Mouse (Mus musculus) heart, embryonic 11.5 days (tissue): ENCODE measurements at regions not wholly inside any gene's neighbourhood (a gene's known extent, or its start where the extent isn't known, plus 50 kb on each side); places are given as distances from the start of the nearest gene placed in this dataset.

ENCODE experiments used
- ATAC-seq: fragments of 200-750 bp; cut with Nextera tagmentation; replicated peaks from 2 replicates; pipeline ENCODE4 v1.8.0; 2017; ENCODE audit warnings: moderate library complexity; ENCODE audit not compliant: insufficient number of reproducible peaks, low FRiP score, low TSS enrichment
- H3K27ac ChIP-seq: fragments of 300-500 bp; sonication (generic); 2 replicates; pipeline ENCODE4 v1.5.1; 2014; ENCODE audit warnings: mild to moderate bottlenecking, low read depth, low read length
- H3K27me3 ChIP-seq: fragments of 300-500 bp; sonication (generic); 2 replicates; pipeline ENCODE4 v1.6.1; 2014; ENCODE audit warnings: mild to moderate bottlenecking, low read length, mixed read lengths; ENCODE audit not compliant: control insufficient read depth, insufficient read depth
- H3K36me3 ChIP-seq: fragments of 300-500 bp; sonication (generic); 2 replicates; pipeline ENCODE4 v1.6.1; 2014; ENCODE audit warnings: mild to moderate bottlenecking, low read length, moderate library complexity, mixed read lengths; ENCODE audit not compliant: control insufficient read depth, insufficient read depth
- H3K4me1 ChIP-seq: fragments of 300-500 bp; sonication (generic); 2 replicates; pipeline ENCODE4 v1.6.1; 2014; ENCODE audit warnings: low read length; ENCODE audit not compliant: control insufficient read depth, insufficient read depth
- H3K4me2 ChIP-seq: fragments of 300-500 bp; sonication (generic); 2 replicates; pipeline ENCODE4 v1.6.1; 2014; ENCODE audit warnings: mild to moderate bottlenecking, moderate library complexity
- H3K4me3 ChIP-seq: fragments of 300-500 bp; sonication (generic); 2 replicates; pipeline ENCODE4 v1.5.1; 2014; ENCODE audit warnings: low read depth, low read length
- H3K9ac ChIP-seq: fragments of 300-500 bp; sonication (generic); 2 replicates; pipeline ENCODE4 v1.6.1; 2014; ENCODE audit warnings: mild to moderate bottlenecking, low read depth, low read length, moderate library complexity
- H3K9me3 ChIP-seq: fragments of 300-500 bp; sonication (generic); replicated peaks from 2 replicates; pipeline ENCODE4 v1.6.1; 2016; ENCODE audit warnings: low read length; ENCODE audit not compliant: control insufficient read depth
- WGBS: fragments of 180-500 bp; shearing (Covaris S2); extraction: QIAGEN DNeasy Blood & Tissue Kit; methylation state at CpG from one replicate; pipeline ENCODE4 v1.1.7; 2014; ENCODE audit not compliant: insufficient replicate concordance; 5-methylcytosine and 5-hydroxymethylcytosine counted together

- Histone ChIP-seq H3K9ac (no peak overlapping the region), H3K4me1 (peaks cover 3% of the 10 kb centered on the region; the same call in 1 of the 2 replicates), H3K36me3 (no peaks in the 10 kb centered on the region), H3K4me2 (no peak overlapping the region), H3K27ac (no peak overlapping the region), H3K4me3 (no peak overlapping the region), H3K9me3 (no peaks in the 10 kb centered on the region), H3K27me3 (no peaks in the 10 kb centered on the region)
- 82% methylated on average over 9 of the region's 9 CpGs for WGBS
- ATAC-seq = no peak
These were observed 162.2 kb downstream of the Tmx1 start for GRCm38 (mm10) chr12:70615123-70615522.

GRCm38 (mm10) chr12:70616049-70616448 lies 163.2 kb downstream of the Tmx1 start:
- WGBS = 50% methylated on average over 4 of the region's 4 CpGs
- H3K36me3 ChIP-seq = no peaks in the 10 kb centered on the region
- peaks cover 3% of the 10 kb centered on the region; the same call in 1 of the 2 replicates for H3K4me1 ChIP-seq
- no peak for ATAC-seq
- no peak overlapping the region for H3K4me2 ChIP-seq
- no peaks in the 10 kb centered on the region for H3K9me3 ChIP-seq
- H3K27me3 ChIP-seq = no peaks in the 10 kb centered on the region
- no peak overlapping the region for H3K27ac ChIP-seq
- H3K4me3 ChIP-seq = no peak overlapping the region
- H3K9ac ChIP-seq = no peak overlapping the region

GRCm38 (mm10) chr12:70616487-70616886 lies 163.6 kb downstream of the Tmx1 start:
- WGBS = 60% methylated on average over 4 of the region's 4 CpGs
- Histone ChIP-seq H3K4me3 (no peak overlapping the region), H3K4me2 (no peak overlapping the region), H3K27ac (no peak overlapping the region), H3K9ac (no peak overlapping the region), H3K27me3 (no peaks in the 10 kb centered on the region), H3K36me3 (no peaks in the 10 kb centered on the region), H3K4me1 (peaks cover 3% of the 10 kb centered on the region; the same call in 1 of the 2 replicates), H3K9me3 (no peaks in the 10 kb centered on the region)
- no peak for ATAC-seq

- Histone ChIP-seq H3K4me1 (peaks cover 5% of the 10 kb centered on the region), H3K9ac (no peak overlapping the region), H3K4me2 (no peak overlapping the region), H3K9me3 (no peaks in the 10 kb centered on the region), H3K4me3 (no peak overlapping the region), H3K27me3 (no peaks in the 10 kb centered on the region), H3K27ac (no peak overlapping the region), H3K36me3 (no peaks in the 10 kb centered on the region)
- no peak for ATAC-seq
- WGBS = 68% methylated on average over 1 of the region's 1 CpGs
These were observed 164.1 kb downstream of the Tmx1 start for GRCm38 (mm10) chr12:70617024-70617423.

GRCm38 (mm10) chr12:70617979-70618378 lies 165.1 kb downstream of the Tmx1 start:
- WGBS = 80% methylated on average over 3 of the region's 3 CpGs
- Histone ChIP-seq H3K36me3 (no peaks in the 10 kb centered on the region), H3K4me1 (peaks cover 6% of the 10 kb centered on the region), H3K9me3 (no peaks in the 10 kb centered on the region), H3K27me3 (no peaks in the 10 kb centered on the region), H3K9ac (no peak overlapping the region), H3K4me3 (no peak overlapping the region), H3K27ac (no peak overlapping the region), H3K4me2 (no peak overlapping the region)
- no peak for ATAC-seq

- Histone ChIP-seq H3K27me3 (no peaks in the 10 kb centered on the region), H3K4me1 (peaks cover 6% of the 10 kb centered on the region), H3K4me3 (no peak overlapping the region), H3K27ac (no peak overlapping the region), H3K9ac (no peak overlapping the region), H3K36me3 (no peaks in the 10 kb centered on the region), H3K9me3 (no peaks in the 10 kb centered on the region), H3K4me2 (no peak overlapping the region)
- no peak for ATAC-seq
- 84% methylated on average over 2 of the region's 2 CpGs for WGBS
These were observed 166.5 kb downstream of the Tmx1 start for GRCm38 (mm10) chr12:70619436-70619835.

- no peak overlapping the region for H3K27ac ChIP-seq
- ATAC-seq = no peak
- no peaks in the 10 kb centered on the region for H3K9me3 ChIP-seq
- no peak overlapping the region for H3K4me2 ChIP-seq
- H3K4me3 ChIP-seq = no peak overlapping the region
- H3K27me3 ChIP-seq = no peaks in the 10 kb centered on the region
- WGBS = 54% methylated on average over 4 of the region's 4 CpGs
- H3K4me1 ChIP-seq = peaks cover 3% of the 10 kb centered on the region; the same call in 1 of the 2 replicates
- no peak overlapping the region for H3K9ac ChIP-seq
- H3K36me3 ChIP-seq = no peaks in the 10 kb centered on the region
These were observed 169.1 kb downstream of the Tmx1 start for GRCm38 (mm10) chr12:70622019-70622418.

- Histone ChIP-seq H3K4me1 (peaks cover 3% of the 10 kb centered on the region; the same call in 1 of the 2 replicates), H3K4me2 (no peak overlapping the region), H3K9ac (no peak overlapping the region), H3K9me3 (no peaks in the 10 kb centered on the region), H3K27me3 (no peaks in the 10 kb centered on the region), H3K36me3 (no peaks in the 10 kb centered on the region), H3K4me3 (no peak overlapping the region), H3K27ac (no peak overlapping the region)
- ATAC-seq = no peak
- 52% methylated on average over 9 of the region's 9 CpGs for WGBS
These were observed 171.5 kb downstream of the Tmx1 start for GRCm38 (mm10) chr12:70624298-70624980.

- no peak overlapping the region for H3K4me2 ChIP-seq
- H3K36me3 ChIP-seq = no peaks in the 10 kb centered on the region
- no peak overlapping the region for H3K9ac ChIP-seq
- H3K4me1 ChIP-seq = no peaks in the 10 kb centered on the region
- H3K27me3 ChIP-seq = no peaks in the 10 kb centered on the region
- no peak overlapping the region for H3K4me3 ChIP-seq
- H3K9me3 ChIP-seq = no peaks in the 10 kb centered on the region
- H3K27ac ChIP-seq = no peak overlapping the region
- ATAC-seq = no peak
- 65% methylated on average over 7 of the region's 7 CpGs for WGBS
These were observed 174.7 kb downstream of the Tmx1 start for GRCm38 (mm10) chr12:70627638-70628037.
